ENCODE assay signal across 7 mouse cellular contexts in the genomic region with DNA sequence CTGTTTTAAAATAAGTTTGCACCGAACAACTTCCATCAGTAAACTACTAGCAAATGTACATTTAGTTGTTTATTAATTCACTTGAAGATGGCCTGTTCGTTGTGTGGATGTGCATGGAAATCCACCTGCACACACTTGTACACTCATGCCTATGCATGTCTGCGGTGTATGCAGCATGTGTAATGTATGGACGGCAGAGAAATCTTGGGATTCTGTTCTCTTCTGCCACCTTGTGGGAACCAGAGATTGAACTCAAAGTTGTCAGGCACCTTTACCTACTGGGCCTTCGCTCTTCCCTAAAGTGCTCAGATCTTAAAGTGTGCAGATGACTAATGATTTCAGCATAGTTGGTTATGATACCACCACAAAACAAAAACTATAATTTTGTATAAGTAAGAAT.
DNase-seq lines count a peak whose midpoint lies in the region; ATAC-seq and TF ChIP-seq lines count a peak whose summit lies in the region.

No protein-coding gene starts in this region.

- H3K36me3 ChIP-seq in lung, postnatal 0 days (ENCODE audit: insufficient read depth, low read length) = no peaks in the 10 kb centered on the region
- H3K36me3 ChIP-seq in embryonic facial prominence, embryonic 11.5 days (replicated peaks; ENCODE audit: control insufficient read depth, insufficient read depth, low read depth, low read length) = no peaks in the 10 kb centered on the region
- no peaks in the 10 kb centered on the region for H3K36me3 ChIP-seq in intestine, embryonic 16.5 days (ENCODE audit: control insufficient read depth, insufficient read depth, low read length)
- no peaks in the 10 kb centered on the region for H3K36me3 ChIP-seq in neural tube, embryonic 12.5 days

- ATAC-seq in lung, postnatal 0 days = no peak
- ATAC-seq in embryonic facial prominence, embryonic 11.5 days (replicated peaks; ENCODE audit: insufficient number of reproducible peaks, low FRiP score, low TSS enrichment, low read depth) = peak; percentile 59; the same call in 1 of the 2 replicates
- ATAC-seq in intestine, embryonic 16.5 days = peak; percentile 67; the same call in 1 of the 2 replicates
- peak; percentile 61 for ATAC-seq in neural tube, embryonic 12.5 days (ENCODE audit: low FRiP score, low read depth)

- no peak overlapping the region for H3K4me3 ChIP-seq in lung, postnatal 0 days (ENCODE audit: low read depth, low read length)
- H3K4me3 ChIP-seq in embryonic facial prominence, embryonic 11.5 days (ENCODE audit: low read depth, low read length) = no peak overlapping the region
- H3K4me3 ChIP-seq in intestine, embryonic 16.5 days (ENCODE audit: low read length) = no peak overlapping the region
- H3K4me3 ChIP-seq in neural tube, embryonic 12.5 days = no peak overlapping the region

- TF ChIP-seq EP300 in lung, postnatal 0 days (IDR thresholded peaks at IDR 0.05) = no peak

- H3K9ac ChIP-seq in lung, postnatal 0 days (replicated peaks; ENCODE audit: low read depth) = no peak overlapping the region
- no peak overlapping the region for H3K9ac ChIP-seq in embryonic facial prominence, embryonic 11.5 days (replicated peaks; ENCODE audit: low read length)
- H3K9ac ChIP-seq in intestine, embryonic 16.5 days (ENCODE audit: low read depth, low read length) = no peak overlapping the region
- H3K9ac ChIP-seq in neural tube, embryonic 12.5 days = no peak overlapping the region

- TF ChIP-seq CTCF in lung, postnatal 0 days (IDR thresholded peaks at IDR 0.05) = peak; percentile 81

- 41% methylated on average over 5 of the region's 5 CpGs for WGBS in lung, postnatal 0 days
- WGBS in embryonic facial prominence, embryonic 11.5 days = 58% methylated on average over 5 of the region's 5 CpGs
- 38% methylated on average over 5 of the region's 5 CpGs for WGBS in intestine, embryonic 16.5 days
- WGBS in neural tube, embryonic 12.5 days = 59% methylated on average over 5 of the region's 5 CpGs

- peak; percentile 24 for DNase-seq in lung, postnatal 0 days (ENCODE audit: low spot score)
- DNase-seq in lung, postnatal 25 days (ENCODE audit: low spot score) = no peak
- peak; percentile 67 for DNase-seq in embryonic facial prominence, embryonic 11.5 days (ENCODE audit: low spot score)
- no peak for DNase-seq in T-cell, adult 2 months (ENCODE audit: low spot score)
- DNase-seq in heart, adult 11 months = no peak

- no peak overlapping the region for H3K4me2 ChIP-seq in lung, postnatal 0 days (replicated peaks; ENCODE audit: low read depth, low read length)
- no peak overlapping the region for H3K4me2 ChIP-seq in embryonic facial prominence, embryonic 11.5 days (ENCODE audit: low read depth, low read length)
- no peak overlapping the region for H3K4me2 ChIP-seq in intestine, embryonic 16.5 days (ENCODE audit: low read depth, low read length)
- no peak overlapping the region for H3K4me2 ChIP-seq in neural tube, embryonic 12.5 days (replicated peaks)

- H3K9me3 ChIP-seq in lung, postnatal 0 days (ENCODE audit: low read length) = no peaks in the 10 kb centered on the region
- no peaks in the 10 kb centered on the region for H3K9me3 ChIP-seq in embryonic facial prominence, embryonic 11.5 days (replicated peaks; ENCODE audit: control insufficient read depth, low read length)
- no peaks in the 10 kb centered on the region for H3K9me3 ChIP-seq in intestine, embryonic 16.5 days (ENCODE audit: control insufficient read depth, low read length)
- no peaks in the 10 kb centered on the region for H3K9me3 ChIP-seq in neural tube, embryonic 12.5 days

- H3K27ac ChIP-seq in lung, postnatal 0 days (ENCODE audit: low read length) = no peak overlapping the region
- no peak overlapping the region for H3K27ac ChIP-seq in embryonic facial prominence, embryonic 11.5 days (replicated peaks; ENCODE audit: low read depth, low read length)
- no peak overlapping the region for H3K27ac ChIP-seq in intestine, embryonic 16.5 days (ENCODE audit: low read length)
- H3K27ac ChIP-seq in neural tube, embryonic 12.5 days = no peak overlapping the region

- no peaks in the 10 kb centered on the region for H3K4me1 ChIP-seq in lung, postnatal 0 days (ENCODE audit: insufficient read depth, low read depth, low read length)
- H3K4me1 ChIP-seq in embryonic facial prominence, embryonic 11.5 days (ENCODE audit: control insufficient read depth, insufficient read depth, low read length) = no peaks in the 10 kb centered on the region
- H3K4me1 ChIP-seq in intestine, embryonic 16.5 days (ENCODE audit: control insufficient read depth, insufficient read depth, low read length) = no peaks in the 10 kb centered on the region
- no peaks in the 10 kb centered on the region for H3K4me1 ChIP-seq in neural tube, embryonic 12.5 days

- H3K27me3 ChIP-seq in lung, postnatal 0 days (replicated peaks; ENCODE audit: insufficient read depth, low read length) = no peaks in the 10 kb centered on the region
- H3K27me3 ChIP-seq in embryonic facial prominence, embryonic 11.5 days (ENCODE audit: control insufficient read depth, insufficient read depth, low read length) = no peaks in the 10 kb centered on the region
- H3K27me3 ChIP-seq in intestine, embryonic 16.5 days (replicated peaks; ENCODE audit: control insufficient read depth, insufficient read depth, low read length) = no peaks in the 10 kb centered on the region
- H3K27me3 ChIP-seq in neural tube, embryonic 12.5 days (replicated peaks) = no peaks in the 10 kb centered on the region

Comparison
In these comparisons a context has a peak if more than half of its experiments do, and no peak if none do; other contexts are left out.
1. DNase-seq: peak in lung, postnatal 0 days (single experiment) and embryonic facial prominence, embryonic 11.5 days (single experiment); none in lung, postnatal 25 days (single experiment), T-cell, adult 2 months (single experiment) and heart, adult 11 months (single experiment).